In the genomic region with DNA sequence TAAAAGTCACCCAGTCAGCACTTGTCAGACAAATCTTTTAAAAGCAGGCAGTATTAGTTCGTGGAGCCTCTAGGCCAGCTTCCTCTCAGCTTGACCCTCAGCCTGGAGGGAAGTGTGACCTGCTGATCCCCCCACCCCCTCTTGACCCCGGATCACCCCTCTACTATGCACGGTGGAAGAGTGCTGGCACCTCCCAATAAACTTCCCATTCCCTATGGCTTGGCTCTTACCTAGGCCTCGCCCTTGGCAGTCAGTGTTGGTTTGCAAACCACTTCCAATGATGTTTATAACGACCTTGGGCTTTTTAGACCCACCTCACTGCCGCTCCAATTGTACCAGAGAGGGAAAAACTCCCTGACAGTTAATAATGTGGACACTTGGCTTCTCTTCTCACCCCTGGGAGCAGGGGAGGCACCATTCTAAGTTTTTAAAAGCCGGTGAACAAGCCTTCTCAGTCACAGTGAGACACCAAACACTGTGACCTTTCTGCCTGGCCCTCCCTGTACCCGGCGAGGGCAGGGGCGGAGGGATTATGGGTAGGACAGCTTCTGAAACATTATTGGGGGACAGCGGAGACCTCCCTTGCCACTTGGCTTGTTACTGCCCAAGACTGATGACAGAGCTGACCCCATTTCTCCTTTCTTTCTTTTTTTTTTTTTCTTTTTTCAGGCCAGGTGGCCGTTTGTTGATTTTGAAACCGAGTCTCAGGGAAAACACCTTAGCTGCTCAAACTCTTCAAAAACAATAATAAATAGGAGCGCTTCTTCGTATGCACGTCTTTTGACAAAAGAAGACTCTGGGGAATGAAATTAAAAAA, we compare ENCODE assay signal across 9 mouse cellular contexts.
A peak's percentile ranks its signal among the peaks of the same experiment; 100 is the strongest.
DNase-seq lines count a peak whose midpoint lies in the region; ATAC-seq and TF ChIP-seq lines count a peak whose summit lies in the region.
"Had no signal": no experiment of that assay in that cellular context is flagged by ENCODE, and none has a peak within 500 bp of the region (broad histone marks: within the 10 kb centered on the region; RNA-seq: fewer than 3 reads in every experiment).

No protein-coding gene starts in this region.

- H3K4me2 ChIP-seq in intestine, embryonic 15.5 days (replicated peaks): no peak overlapping the region
- H3K4me2 ChIP-seq in neural tube, embryonic 14.5 days (ENCODE audit: low read depth, low read length): no peak overlapping the region

- peak; percentile 35 for ATAC-seq in intestine, embryonic 15.5 days
- ATAC-seq in neural tube, embryonic 14.5 days (ENCODE audit: low read depth): 0 out of 2 replicates have a peak, but pooled peaks have one; percentile 47

- H3K4me3 ChIP-seq in layer of hippocampus, adult 2 months: no peak overlapping the region
- H3K4me3 ChIP-seq in intestine, embryonic 15.5 days (replicated peaks): no peak overlapping the region
- no peak overlapping the region for H3K4me3 ChIP-seq in neural tube, embryonic 14.5 days (ENCODE audit: low read depth, low read length)

- no peak for DNase-seq in layer of hippocampus, adult 2 months (ENCODE audit: low spot score in 2 of 2)
- no peak for DNase-seq in layer of hippocampus, adult 9-11 months
- peak; percentile 68 for DNase-seq in embryo, embryonic 10 days (ENCODE audit: low spot score)
- DNase-seq in MN1 (ENCODE audit: low spot score): no peak
- no peak for DNase-seq in adrenal gland, adult 18-20 months (ENCODE audit: low spot score in 2 of 2)
- DNase-seq in right cerebral cortex, postnatal 4 days: no peak
- DNase-seq: right cerebral cortex, adult 18-20 months had no signal

- TF ChIP-seq CTCF in layer of hippocampus, adult 2 months (conservative IDR thresholded peaks at IDR 0.05): no peak

- no peaks in the 10 kb centered on the region for H3K36me3 ChIP-seq in intestine, embryonic 15.5 days
- H3K36me3 ChIP-seq in neural tube, embryonic 14.5 days (ENCODE audit: control insufficient read depth, insufficient read depth, low read length): no peaks in the 10 kb centered on the region

- no peak overlapping the region for H3K9ac ChIP-seq in intestine, embryonic 15.5 days
- no peak overlapping the region for H3K9ac ChIP-seq in neural tube, embryonic 14.5 days (replicated peaks; ENCODE audit: low read depth, low read length)

- WGBS in intestine, embryonic 15.5 days: 47% methylated on average over 16 of the region's 16 CpGs
- 11% methylated on average over 16 of the region's 16 CpGs for WGBS in neural tube, embryonic 14.5 days

- H3K9me3 ChIP-seq in intestine, embryonic 15.5 days: no peaks in the 10 kb centered on the region
- no peaks in the 10 kb centered on the region for H3K9me3 ChIP-seq in neural tube, embryonic 14.5 days (ENCODE audit: control insufficient read depth, low read length)

- peaks cover 21% of the 10 kb centered on the region for H3K4me1 ChIP-seq in intestine, embryonic 15.5 days (replicated peaks)
- peaks cover 7% of the 10 kb centered on the region; the same call in 1 of the 2 replicates for H3K4me1 ChIP-seq in neural tube, embryonic 14.5 days (ENCODE audit: control insufficient read depth, insufficient read depth, low read length)

- H3K27ac ChIP-seq in layer of hippocampus, adult 2 months: peak overlapping the region; percentile 28; the same call in 1 of the 2 replicates
- H3K27ac ChIP-seq in intestine, embryonic 15.5 days: peak overlapping the region; percentile 54
- H3K27ac ChIP-seq in neural tube, embryonic 14.5 days (ENCODE audit: low read depth, low read length): 0 out of 2 replicates have a peak overlapping the region, but pooled peaks have one; percentile 6

- no peaks in the 10 kb centered on the region for H3K27me3 ChIP-seq in intestine, embryonic 15.5 days (replicated peaks)
- no peaks in the 10 kb centered on the region for H3K27me3 ChIP-seq in neural tube, embryonic 14.5 days (ENCODE audit: control insufficient read depth, insufficient read depth, low read length)
